Mouse (Mus musculus): ENCODE measurements at regions not wholly inside any gene's neighbourhood (a gene's known extent, or its start where the extent isn't known, plus 50 kb on each side); places are given as distances from the start of the nearest gene placed in this dataset.

DNA sequence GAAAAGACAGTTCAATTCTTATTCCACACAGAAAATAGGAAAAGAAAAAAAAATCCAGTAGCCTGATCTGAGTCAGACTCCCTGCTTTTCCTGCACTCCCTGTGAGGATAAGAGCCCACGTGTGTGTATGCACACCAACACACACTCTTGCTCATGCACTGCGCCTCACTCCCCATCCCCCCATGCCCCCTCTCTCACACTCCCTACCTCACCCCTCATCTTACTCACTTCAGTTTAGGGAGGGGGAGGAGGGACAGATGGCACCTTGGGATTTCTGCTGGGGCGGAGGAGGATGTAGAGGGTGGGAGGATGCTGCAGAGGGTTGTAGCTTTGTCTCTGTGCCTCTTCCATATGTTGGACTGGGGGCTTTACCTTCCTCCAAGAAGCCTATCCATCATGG, 85.8 kb upstream of the Sulf2 start:
- Histone ChIP-seq H3K27me3 (ENCODE audit: control insufficient read depth, insufficient read depth, low read length) (no peaks in the 10 kb centered on the region), H3K4me2 (ENCODE audit: low read depth) (no peak overlapping the region), H3K4me3 (ENCODE audit: insufficient read depth in 1 of 2, low read depth in 2 of 2, low read length in 2 of 2) (no peak overlapping the region), H3K36me3 (replicated peaks; ENCODE audit: control insufficient read depth, insufficient read depth, low read depth) (no peaks in the 10 kb centered on the region), H3K9ac (replicated peaks) (no peak overlapping the region), H3K27ac (no peak overlapping the region), H3K9me3 (ENCODE audit: control insufficient read depth, low read length) (no peaks in the 10 kb centered on the region), H3K4me1 (replicated peaks; ENCODE audit: control insufficient read depth in 2 of 2, insufficient read depth in 2 of 2, low read length in 1 of 2) (no peaks in the 10 kb centered on the region)
- 81% methylated on average over 3 of the region's 3 CpGs for WGBS (ENCODE audit: insufficient replicate concordance)
- no peak for TF ChIP-seq EP300 (IDR thresholded peaks at IDR 0.05; ENCODE audit: low read depth)
- ATAC-seq (ENCODE audit: insufficient read depth) (no peak), DNase-seq (ENCODE audit: low read depth in 3 of 3, low spot score in 3 of 3) (no peak)

DNA sequence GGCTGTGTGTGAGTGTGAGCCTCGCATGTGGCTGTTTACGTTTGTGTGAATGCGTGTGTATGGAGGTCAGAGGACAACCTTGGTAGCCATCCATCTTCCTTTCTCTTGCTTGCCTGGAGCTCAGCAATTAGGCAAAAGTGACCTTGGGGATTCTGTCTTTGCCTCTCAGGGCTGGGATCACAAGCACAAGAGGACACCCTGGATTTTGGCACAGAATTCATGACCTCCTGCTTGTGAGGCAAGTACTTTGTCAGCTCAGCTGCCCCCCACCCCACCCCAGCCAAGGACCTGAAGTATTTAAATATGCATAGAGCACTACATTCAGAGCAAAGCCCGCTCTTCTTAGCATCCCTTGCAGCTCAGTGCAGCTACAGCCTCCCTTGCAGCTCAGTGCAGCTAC, 84.6 kb upstream of the Sulf2 start:
- ATAC-seq (ENCODE audit: insufficient read depth) = no peak
- H3K27ac ChIP-seq = no peak overlapping the region
- no peaks in the 10 kb centered on the region for H3K27me3 ChIP-seq (ENCODE audit: control insufficient read depth, insufficient read depth, low read length)
- H3K36me3 ChIP-seq (replicated peaks; ENCODE audit: control insufficient read depth, insufficient read depth, low read depth) = no peaks in the 10 kb centered on the region
- 67% methylated on average over 4 of the region's 4 CpGs for WGBS (ENCODE audit: insufficient replicate concordance)
- DNase-seq (ENCODE audit: low read depth in 3 of 3, low spot score in 3 of 3) = no peak
- TF ChIP-seq CTCF (IDR thresholded peaks at IDR 0.05; ENCODE audit: low read depth) = no peak
- no peak for TF ChIP-seq EP300 (IDR thresholded peaks at IDR 0.05; ENCODE audit: low read depth)
- H3K4me2 ChIP-seq (ENCODE audit: low read depth) = no peak overlapping the region
- H3K9ac ChIP-seq (replicated peaks) = no peak overlapping the region
- no peak overlapping the region for H3K4me3 ChIP-seq (ENCODE audit: insufficient read depth in 1 of 2, low read depth in 2 of 2, low read length in 2 of 2)
- no peaks in the 10 kb centered on the region for H3K9me3 ChIP-seq (ENCODE audit: control insufficient read depth, low read length)
- H3K4me1 ChIP-seq (replicated peaks; ENCODE audit: control insufficient read depth in 2 of 2, insufficient read depth in 2 of 2, low read length in 1 of 2) = no peaks in the 10 kb centered on the region; a peak in 1 of 4 replicates

DNA sequence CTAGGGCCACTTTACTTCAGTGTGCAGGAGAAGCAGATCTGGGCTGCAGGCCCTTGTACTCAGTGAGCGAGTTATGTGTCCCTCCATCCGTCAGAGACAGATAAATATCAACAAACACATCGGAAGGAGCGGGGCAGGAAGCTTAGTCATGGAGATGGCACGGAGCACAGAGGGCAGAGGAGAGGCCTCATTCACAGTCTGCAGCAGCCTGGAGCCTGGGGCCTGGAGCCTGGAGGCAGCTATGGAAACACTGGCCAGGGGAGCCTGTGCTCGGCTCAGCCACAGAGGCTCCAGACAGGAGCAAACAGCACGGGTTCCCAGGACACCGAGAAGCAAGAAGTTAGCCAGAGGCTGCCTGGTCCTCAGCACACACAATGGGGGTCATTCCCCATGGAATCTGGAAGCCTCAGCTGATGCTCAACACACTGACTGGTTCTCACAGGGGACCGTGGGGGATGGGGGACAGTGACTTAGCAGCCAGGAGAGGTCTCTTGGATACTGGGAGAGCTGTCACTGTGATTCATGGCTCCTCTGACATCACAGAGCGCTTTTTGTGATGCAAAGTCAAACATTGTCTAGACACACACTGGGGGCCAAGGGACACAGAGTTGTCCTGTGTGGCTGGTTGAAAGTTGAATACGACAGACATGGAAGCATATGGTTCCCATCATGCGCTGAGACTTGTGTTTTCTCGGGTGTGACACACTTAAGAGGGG, 82.2 kb upstream of the Sulf2 start:
- no peak for ATAC-seq (ENCODE audit: insufficient read depth)
- H3K4me3 ChIP-seq (ENCODE audit: insufficient read depth in 1 of 2, low read depth in 2 of 2, low read length in 2 of 2) = no peak overlapping the region
- H3K9ac ChIP-seq (replicated peaks) = no peak overlapping the region
- TF ChIP-seq CTCF (IDR thresholded peaks at IDR 0.05; ENCODE audit: low read depth) (no peak), EP300 (IDR thresholded peaks at IDR 0.05; ENCODE audit: low read depth) (no peak)
- no peak overlapping the region for H3K27ac ChIP-seq
- no peaks in the 10 kb centered on the region for H3K9me3 ChIP-seq (ENCODE audit: control insufficient read depth, low read length)
- no peak overlapping the region for H3K4me2 ChIP-seq (ENCODE audit: low read depth)
- H3K36me3 ChIP-seq (replicated peaks; ENCODE audit: control insufficient read depth, insufficient read depth, low read depth) = no peaks in the 10 kb centered on the region
- H3K4me1 ChIP-seq (replicated peaks; ENCODE audit: control insufficient read depth in 2 of 2, insufficient read depth in 2 of 2, low read length in 1 of 2) = peaks cover 0 to 14% of the 10 kb centered on the region in 2 experiments; a peak in 2 of 4 replicates
- H3K27me3 ChIP-seq (ENCODE audit: control insufficient read depth, insufficient read depth, low read length) = no peaks in the 10 kb centered on the region
- WGBS (ENCODE audit: insufficient replicate concordance) = 41% methylated on average over 13 of the region's 13 CpGs
- no peak for DNase-seq (ENCODE audit: low read depth in 3 of 3, low spot score in 3 of 3)

DNA sequence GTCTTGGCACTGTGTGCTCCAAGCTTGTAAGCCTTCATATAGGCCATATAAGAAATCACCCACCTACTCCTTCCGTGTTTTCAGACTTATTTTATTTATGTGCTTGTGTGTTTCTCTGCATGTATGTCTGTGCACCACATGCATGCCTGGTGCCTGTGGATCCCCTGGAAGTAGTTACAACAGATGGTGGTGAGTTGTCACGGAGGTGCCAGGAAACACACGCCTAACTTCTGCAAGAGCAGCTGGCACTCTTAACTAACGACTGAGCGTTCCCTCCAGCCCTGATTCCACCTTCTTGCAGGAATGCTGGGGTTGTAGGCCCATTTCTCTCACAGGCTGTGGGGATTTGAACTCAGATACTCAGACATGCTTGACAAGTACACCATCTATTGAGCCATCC, 80.6 kb upstream of the Sulf2 start:
- no peak overlapping the region for H3K4me2 ChIP-seq (ENCODE audit: low read depth)
- ATAC-seq (ENCODE audit: insufficient read depth) = no peak
- H3K27me3 ChIP-seq (ENCODE audit: control insufficient read depth, insufficient read depth, low read length) = no peaks in the 10 kb centered on the region
- no peak overlapping the region for H3K27ac ChIP-seq
- peaks cover 0 to 17% of the 10 kb centered on the region in 2 experiments; a peak in 2 of 4 replicates for H3K4me1 ChIP-seq (replicated peaks; ENCODE audit: control insufficient read depth in 2 of 2, insufficient read depth in 2 of 2, low read length in 1 of 2)
- no peak overlapping the region for H3K4me3 ChIP-seq (ENCODE audit: insufficient read depth in 1 of 2, low read depth in 2 of 2, low read length in 2 of 2)
- H3K36me3 ChIP-seq (replicated peaks; ENCODE audit: control insufficient read depth, insufficient read depth, low read depth) = no peaks in the 10 kb centered on the region
- DNase-seq (ENCODE audit: low read depth in 3 of 3, low spot score in 3 of 3) = no peak
- no peak overlapping the region for H3K9ac ChIP-seq (replicated peaks)
- 61% methylated on average over 5 of the region's 5 CpGs for WGBS (ENCODE audit: insufficient replicate concordance)
- TF ChIP-seq EP300 (IDR thresholded peaks at IDR 0.05; ENCODE audit: low read depth) = no peak
- no peak for TF ChIP-seq CTCF (IDR thresholded peaks at IDR 0.05; ENCODE audit: low read depth)
- no peaks in the 10 kb centered on the region for H3K9me3 ChIP-seq (ENCODE audit: control insufficient read depth, low read length)

DNA sequence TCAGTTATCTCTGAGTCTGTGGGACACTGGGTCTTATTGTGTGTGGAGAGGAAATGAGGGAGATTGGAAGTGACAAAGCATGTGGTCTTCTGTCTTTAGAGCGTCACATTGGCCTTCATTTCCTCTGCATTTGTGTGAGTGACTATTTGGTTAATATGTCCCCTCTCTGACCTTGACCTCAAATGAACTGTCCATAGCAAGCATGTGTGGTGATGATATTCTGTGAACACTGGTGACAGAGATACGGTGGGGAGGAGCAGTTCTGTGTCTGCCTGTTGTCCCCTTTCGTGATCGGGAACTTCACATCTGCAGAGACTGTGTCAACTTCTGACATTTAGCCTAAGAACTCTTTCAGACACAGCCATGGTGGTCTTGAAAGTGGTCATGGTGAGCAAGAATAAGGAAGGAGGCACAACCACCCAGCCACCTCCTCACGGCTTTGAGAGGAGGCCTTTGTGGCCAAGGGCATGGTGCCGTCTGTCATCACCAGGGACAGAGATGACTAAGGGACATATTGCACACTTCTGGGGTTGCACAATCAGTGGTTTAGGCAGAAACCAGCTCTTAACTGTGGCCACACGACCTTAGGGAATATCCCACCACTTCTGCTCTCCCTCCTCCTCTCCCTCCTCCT, 79.2 kb upstream of the Sulf2 start:
- 35% methylated on average over 7 of the region's 7 CpGs for WGBS (ENCODE audit: insufficient replicate concordance)
- Histone ChIP-seq H3K27ac (no peak overlapping the region), H3K4me3 (ENCODE audit: insufficient read depth in 1 of 2, low read depth in 2 of 2, low read length in 2 of 2) (no peak overlapping the region), H3K36me3 (replicated peaks; ENCODE audit: control insufficient read depth, insufficient read depth, low read depth) (no peaks in the 10 kb centered on the region), H3K9me3 (ENCODE audit: control insufficient read depth, low read length) (no peaks in the 10 kb centered on the region), H3K4me2 (ENCODE audit: low read depth) (no peak overlapping the region), H3K9ac (replicated peaks) (no peak overlapping the region), H3K4me1 (replicated peaks; ENCODE audit: control insufficient read depth in 2 of 2, insufficient read depth in 2 of 2, low read length in 1 of 2) (peaks cover 0 to 17% of the 10 kb centered on the region in 2 experiments; a peak in 2 of 4 replicates), H3K27me3 (ENCODE audit: control insufficient read depth, insufficient read depth, low read length) (no peaks in the 10 kb centered on the region)
- peak; percentile 33; the same call in 1 of the 2 replicates for ATAC-seq (ENCODE audit: insufficient read depth)
- TF ChIP-seq EP300 (IDR thresholded peaks at IDR 0.05; ENCODE audit: low read depth) (no peak), CTCF (IDR thresholded peaks at IDR 0.05; ENCODE audit: low read depth) (no peak)
- DNase-seq (ENCODE audit: low read depth in 3 of 3, low spot score in 3 of 3) = peak; percentile 32 to 45 (median 40)
